Mouse (Mus musculus): Measurements from ENCODE around the gene Cdk19. TPM values are rescaled to one million over a fixed set of nuclear protein-coding genes. Genes with fewer than 3 reads are reported as not detected.
A peak's percentile ranks its signal among the peaks of the same experiment; 100 is the strongest.

Cdk19 gene
- polyA plus RNA-seq, 1 experiment from 2014 or later = 2.7 TPM

DNA sequence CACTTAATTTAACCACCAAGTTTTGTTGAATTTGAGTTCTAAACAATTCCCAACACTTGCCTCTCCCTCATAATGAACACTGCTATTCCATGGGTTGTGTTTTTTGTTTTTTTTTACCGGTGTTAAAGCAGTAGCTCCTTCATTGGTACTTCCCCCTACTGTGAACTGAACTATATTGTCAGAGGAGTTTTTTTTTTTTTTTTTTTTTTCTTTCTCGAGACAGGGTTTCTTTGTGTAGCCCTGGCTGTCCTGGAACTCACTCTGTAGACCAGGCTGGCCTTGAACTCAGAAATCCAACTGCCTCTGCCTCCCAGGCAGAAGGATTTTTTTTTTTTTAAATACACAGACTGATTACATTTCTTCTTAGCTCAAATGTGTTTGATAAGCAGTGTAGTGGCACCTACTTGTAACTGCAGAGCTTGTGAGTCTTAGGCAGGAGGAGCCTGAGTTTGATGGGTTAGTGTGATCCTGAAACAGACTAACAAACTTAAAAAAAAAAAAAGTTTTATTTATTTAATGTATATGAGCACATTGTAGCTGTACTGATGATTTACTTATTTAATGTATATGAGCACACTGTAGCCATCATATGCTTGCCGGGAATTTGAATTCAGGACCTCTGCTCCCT is 7.5 kb downstream of the Cdk19 start:
- H3K36me3 ChIP-seq (ENCODE audit: control insufficient read depth, insufficient read depth) = no peaks in the 10 kb centered on the region
- no peak overlapping the region for H3K9ac ChIP-seq (ENCODE audit: low read depth, low read length)
- H3K4me3 ChIP-seq (ENCODE audit: low read depth, low read length) = no peak overlapping the region
- no peak for ATAC-seq (ENCODE audit: low read depth)
- peaks cover 19% of the 10 kb centered on the region for H3K4me1 ChIP-seq (ENCODE audit: control insufficient read depth, low read depth, low read length)
- no peak overlapping the region for H3K4me2 ChIP-seq (ENCODE audit: low read depth, low read length)
- H3K9me3 ChIP-seq (replicated peaks; ENCODE audit: control insufficient read depth, low read length) = no peaks in the 10 kb centered on the region
- no peaks in the 10 kb centered on the region for H3K27me3 ChIP-seq (ENCODE audit: control insufficient read depth, insufficient read depth, low read depth, low read length)
- no peak overlapping the region for H3K27ac ChIP-seq (ENCODE audit: low read length)
- 71% methylated on average over 3 of the region's 3 CpGs for WGBS (ENCODE audit: insufficient replicate concordance)

DNA sequence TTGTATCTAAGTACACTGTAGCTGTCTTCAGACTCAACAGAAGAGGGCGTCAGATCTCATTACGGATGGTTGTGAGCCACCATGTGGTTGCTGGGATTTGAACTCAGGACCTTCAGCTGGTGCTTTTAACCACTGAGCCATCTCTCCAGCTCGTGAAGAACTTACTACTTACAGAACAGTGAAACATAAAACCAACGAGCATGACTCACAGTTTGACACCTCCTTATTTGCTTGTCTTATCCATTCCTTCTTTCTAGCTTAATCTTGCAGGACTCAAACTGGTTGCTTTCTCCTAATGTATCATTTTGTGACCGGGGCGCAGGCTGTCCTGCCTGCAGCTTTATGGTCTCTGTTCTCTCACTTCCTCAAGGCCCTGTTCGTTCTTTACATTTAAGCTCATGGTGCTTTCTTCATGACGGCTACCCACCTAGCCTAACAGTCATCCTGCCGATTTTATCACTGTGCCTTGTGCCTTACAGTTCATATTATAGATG is 8.1 kb downstream of the Cdk19 start:
- H3K36me3 ChIP-seq (ENCODE audit: control insufficient read depth, insufficient read depth) = no peaks in the 10 kb centered on the region
- peaks cover 19% of the 10 kb centered on the region for H3K4me1 ChIP-seq (ENCODE audit: control insufficient read depth, low read depth, low read length)
- H3K27ac ChIP-seq (ENCODE audit: low read length) = peak overlapping the region; percentile 100
- H3K9ac ChIP-seq (ENCODE audit: low read depth, low read length) = peak overlapping the region; percentile 72
- WGBS (ENCODE audit: insufficient replicate concordance) = 49% methylated on average over 9 of the region's 9 CpGs
- ATAC-seq (ENCODE audit: low read depth) = no peak
- H3K4me3 ChIP-seq (ENCODE audit: low read depth, low read length) = peak overlapping the region; percentile 97
- H3K9me3 ChIP-seq (replicated peaks; ENCODE audit: control insufficient read depth, low read length) = no peaks in the 10 kb centered on the region
- peak overlapping the region; percentile 84 for H3K4me2 ChIP-seq (ENCODE audit: low read depth, low read length)
- H3K27me3 ChIP-seq (ENCODE audit: control insufficient read depth, insufficient read depth, low read depth, low read length) = no peaks in the 10 kb centered on the region

DNA sequence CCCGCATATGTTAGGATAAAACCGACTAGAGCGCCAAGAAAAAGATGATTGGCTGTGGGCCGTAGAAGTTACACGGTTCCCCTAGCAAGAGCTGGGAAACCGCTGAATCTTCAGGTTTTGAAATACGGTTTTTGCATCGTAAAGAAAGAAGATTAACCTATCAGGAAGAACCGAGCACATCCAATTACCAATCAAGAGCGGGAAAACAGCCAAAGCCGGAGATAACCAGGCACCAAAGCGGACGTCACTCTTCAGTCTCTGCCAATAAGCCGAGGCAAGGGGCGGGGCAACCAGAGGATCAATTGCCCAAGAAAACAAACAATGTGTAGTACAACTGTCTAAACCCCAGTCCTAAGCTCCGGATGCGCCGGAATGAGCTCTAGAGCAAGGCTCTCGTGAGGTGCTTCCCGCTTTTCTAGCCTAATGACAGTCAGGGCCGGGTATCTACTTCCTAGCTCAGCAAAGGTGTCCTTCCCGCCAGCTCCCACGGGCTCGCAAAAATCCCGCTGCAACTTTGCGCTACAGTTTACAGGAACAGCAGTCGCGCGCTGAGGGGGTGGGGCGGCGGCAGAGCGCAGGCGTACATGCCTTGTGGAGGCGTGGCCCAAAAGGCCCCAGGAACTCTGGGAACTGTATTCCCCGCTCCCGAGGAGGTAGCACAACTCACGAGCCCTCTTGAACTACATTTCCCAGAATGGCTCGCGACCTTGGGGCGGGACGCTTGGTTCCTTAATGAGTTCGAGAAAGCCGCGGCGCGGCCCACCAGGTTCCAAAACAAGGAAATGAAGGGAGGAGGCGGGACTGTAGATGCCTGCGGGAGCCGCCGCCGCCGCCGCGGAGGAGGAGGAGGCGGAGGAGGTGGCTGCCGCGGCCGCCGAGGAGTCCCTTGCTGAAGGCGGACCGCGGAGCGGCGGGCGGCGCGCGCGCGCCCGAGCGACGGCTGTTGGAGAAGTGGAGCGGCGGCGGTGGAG is 9.5 kb downstream of the Cdk19 start:
- H3K4me2 ChIP-seq (ENCODE audit: low read depth, low read length) = peak overlapping the region; percentile 89
- WGBS (ENCODE audit: insufficient replicate concordance) = under 1% methylated on average over 69 of the region's 76 CpGs
- H3K4me1 ChIP-seq (ENCODE audit: control insufficient read depth, low read depth, low read length) = peaks cover 19% of the 10 kb centered on the region
- H3K27me3 ChIP-seq (ENCODE audit: control insufficient read depth, insufficient read depth, low read depth, low read length) = no peaks in the 10 kb centered on the region
- peak overlapping the region; percentile 97 for H3K4me3 ChIP-seq (ENCODE audit: low read depth, low read length)
- peak overlapping the region; percentile 96 for H3K9ac ChIP-seq (ENCODE audit: low read depth, low read length)
- H3K27ac ChIP-seq (ENCODE audit: low read length) = peak overlapping the region; percentile 100
- H3K9me3 ChIP-seq (replicated peaks; ENCODE audit: control insufficient read depth, low read length) = no peaks in the 10 kb centered on the region
- peak; percentile 95 for ATAC-seq (ENCODE audit: low read depth)
- no peaks in the 10 kb centered on the region for H3K36me3 ChIP-seq (ENCODE audit: control insufficient read depth, insufficient read depth)

DNA sequence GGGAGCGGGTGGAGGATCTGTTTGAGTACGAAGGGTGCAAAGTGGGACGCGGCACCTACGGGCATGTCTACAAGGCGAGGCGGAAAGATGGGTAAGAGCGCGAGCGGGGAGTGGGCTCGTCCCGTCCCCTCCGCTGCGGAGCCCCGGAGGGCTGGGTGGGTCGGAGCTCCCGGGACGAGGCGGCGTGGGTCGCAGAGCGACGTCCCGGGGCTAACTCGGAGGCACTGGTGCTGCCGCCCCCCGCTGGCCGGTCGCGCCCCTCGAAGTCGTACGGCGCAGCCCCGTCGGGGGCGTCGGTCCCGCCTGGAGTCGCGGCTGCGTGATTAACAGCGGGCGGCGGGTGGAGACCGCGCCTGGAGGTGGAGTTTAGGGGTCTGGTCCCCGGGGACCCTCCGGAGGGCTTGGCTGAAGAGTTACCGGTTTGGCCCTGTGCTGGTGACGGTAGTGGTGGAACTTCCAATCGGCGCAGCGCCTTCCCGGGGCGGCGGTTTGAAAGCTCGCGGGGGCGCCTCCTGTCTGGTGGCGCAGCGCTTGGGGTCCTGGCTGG is 10.3 kb downstream of the Cdk19 start:
- Histone ChIP-seq H3K9me3 (replicated peaks; ENCODE audit: control insufficient read depth, low read length) (no peaks in the 10 kb centered on the region), H3K4me3 (ENCODE audit: low read depth, low read length) (peak overlapping the region; percentile 97), H3K9ac (ENCODE audit: low read depth, low read length) (peak overlapping the region; percentile 96), H3K27me3 (ENCODE audit: control insufficient read depth, insufficient read depth, low read depth, low read length) (no peaks in the 10 kb centered on the region), H3K4me2 (ENCODE audit: low read depth, low read length) (peak overlapping the region; percentile 89), H3K36me3 (ENCODE audit: control insufficient read depth, insufficient read depth) (no peaks in the 10 kb centered on the region), H3K4me1 (ENCODE audit: control insufficient read depth, low read depth, low read length) (peaks cover 19% of the 10 kb centered on the region), H3K27ac (ENCODE audit: low read length) (peak overlapping the region; percentile 100)
- no peak for ATAC-seq (ENCODE audit: low read depth)
- WGBS (ENCODE audit: insufficient replicate concordance) = under 1% methylated on average over 62 of the region's 62 CpGs

DNA sequence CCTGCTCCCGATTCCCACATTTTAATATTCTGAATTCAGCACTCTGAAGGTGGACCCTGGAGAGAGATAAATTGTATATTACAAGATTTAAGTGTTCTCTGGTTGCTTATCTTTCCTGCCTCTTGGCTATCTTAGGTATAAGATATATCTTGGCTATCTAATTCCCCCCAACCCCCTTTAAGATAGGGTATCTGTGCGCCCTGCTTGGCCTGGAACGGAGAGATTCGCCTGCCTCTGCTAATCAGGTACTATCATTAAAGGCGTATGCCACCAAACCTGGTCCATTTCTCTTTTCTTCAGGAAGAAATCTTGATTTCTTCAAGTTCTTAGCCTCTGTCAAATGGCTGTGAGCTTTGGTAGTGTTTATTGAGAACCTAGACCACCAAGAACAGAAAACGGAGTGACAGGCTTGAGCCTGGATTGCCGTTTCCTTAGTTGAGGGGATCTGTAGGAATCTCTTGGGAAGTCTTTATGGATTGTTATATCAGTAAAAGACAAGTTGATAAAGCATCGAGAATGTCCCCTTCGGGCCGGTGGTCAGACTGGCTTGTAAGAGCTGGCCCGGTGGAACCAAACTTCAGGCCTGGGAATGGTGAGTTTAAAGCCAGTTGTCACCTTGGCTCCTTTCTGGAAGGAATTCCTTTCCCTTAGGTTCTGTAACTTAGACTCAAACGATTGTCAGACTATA is 11.0 kb downstream of the Cdk19 start:
- Histone ChIP-seq H3K9me3 (replicated peaks; ENCODE audit: control insufficient read depth, low read length) (no peaks in the 10 kb centered on the region), H3K27me3 (ENCODE audit: control insufficient read depth, insufficient read depth, low read depth, low read length) (no peaks in the 10 kb centered on the region), H3K4me2 (ENCODE audit: low read depth, low read length) (peak overlapping the region; percentile 89), H3K27ac (ENCODE audit: low read length) (no peak overlapping the region; the same call in 1 of the 2 replicates), H3K4me3 (ENCODE audit: low read depth, low read length) (peak overlapping the region; percentile 97), H3K4me1 (ENCODE audit: control insufficient read depth, low read depth, low read length) (peaks cover 19% of the 10 kb centered on the region), H3K36me3 (ENCODE audit: control insufficient read depth, insufficient read depth) (no peaks in the 10 kb centered on the region), H3K9ac (ENCODE audit: low read depth, low read length) (peak overlapping the region; percentile 96)
- no peak for ATAC-seq (ENCODE audit: low read depth)
- WGBS (ENCODE audit: insufficient replicate concordance) = 39% methylated on average over 12 of the region's 12 CpGs

DNA sequence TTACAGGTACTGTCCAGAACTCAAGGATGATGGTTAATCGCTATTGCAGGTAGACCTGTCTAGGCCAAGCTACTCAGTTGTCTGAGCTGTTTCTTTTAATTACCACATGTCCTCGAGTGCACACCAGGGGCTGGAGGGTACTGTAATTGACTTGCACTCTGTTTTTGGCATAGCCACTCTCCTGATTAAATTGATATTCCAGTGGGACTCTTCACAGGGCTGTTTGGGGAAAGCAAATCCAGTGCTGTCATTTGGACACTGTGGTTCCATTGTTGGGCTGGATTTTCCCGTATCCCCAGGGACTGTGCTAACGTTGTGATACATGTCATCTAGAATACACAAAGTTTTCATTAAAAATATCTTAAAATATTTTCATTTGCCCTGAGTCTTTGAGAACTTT is 11.8 kb downstream of the Cdk19 start:
- Histone ChIP-seq H3K9me3 (replicated peaks; ENCODE audit: control insufficient read depth, low read length) (no peaks in the 10 kb centered on the region), H3K4me3 (ENCODE audit: low read depth, low read length) (no peak overlapping the region), H3K27ac (ENCODE audit: low read length) (no peak overlapping the region), H3K27me3 (ENCODE audit: control insufficient read depth, insufficient read depth, low read depth, low read length) (no peaks in the 10 kb centered on the region), H3K4me1 (ENCODE audit: control insufficient read depth, low read depth, low read length) (peaks cover 19% of the 10 kb centered on the region), H3K4me2 (ENCODE audit: low read depth, low read length) (no peak overlapping the region), H3K9ac (ENCODE audit: low read depth, low read length) (no peak overlapping the region; the same call in 1 of the 2 replicates), H3K36me3 (ENCODE audit: control insufficient read depth, insufficient read depth) (no peaks in the 10 kb centered on the region)
- 79% methylated on average over 4 of the region's 4 CpGs for WGBS (ENCODE audit: insufficient replicate concordance)
- ATAC-seq (ENCODE audit: low read depth) = no peak

DNA sequence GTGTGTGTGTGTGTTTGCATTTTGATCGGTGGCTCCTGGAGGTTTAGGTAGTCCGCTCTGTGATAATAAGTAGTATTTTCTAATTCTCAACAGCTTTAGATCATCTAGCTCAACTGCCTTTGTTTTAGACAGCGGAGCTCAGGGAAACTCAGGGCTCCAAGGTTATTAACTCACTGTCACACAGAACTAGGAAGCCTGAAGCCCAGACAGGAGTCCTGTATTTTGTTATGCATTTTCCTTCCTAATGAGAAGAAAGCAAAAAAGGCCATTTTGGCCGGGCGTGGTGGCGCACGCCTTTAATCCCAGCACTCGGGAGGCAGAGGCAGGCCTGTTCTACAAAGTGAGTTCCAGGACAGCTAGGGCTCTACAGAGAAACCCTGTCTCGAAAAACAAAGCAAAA is 14.7 kb downstream of the Cdk19 start:
- 79% methylated on average over 9 of the region's 9 CpGs for WGBS (ENCODE audit: insufficient replicate concordance)
- no peak overlapping the region for H3K4me2 ChIP-seq (ENCODE audit: low read depth, low read length)
- H3K9me3 ChIP-seq (replicated peaks; ENCODE audit: control insufficient read depth, low read length) = no peaks in the 10 kb centered on the region
- H3K9ac ChIP-seq (ENCODE audit: low read depth, low read length) = no peak overlapping the region
- peaks cover 12% of the 10 kb centered on the region for H3K4me1 ChIP-seq (ENCODE audit: control insufficient read depth, low read depth, low read length)
- H3K27ac ChIP-seq (ENCODE audit: low read length) = no peak overlapping the region
- no peaks in the 10 kb centered on the region for H3K27me3 ChIP-seq (ENCODE audit: control insufficient read depth, insufficient read depth, low read depth, low read length)
- no peaks in the 10 kb centered on the region for H3K36me3 ChIP-seq (ENCODE audit: control insufficient read depth, insufficient read depth)
- H3K4me3 ChIP-seq (ENCODE audit: low read depth, low read length) = no peak overlapping the region
- ATAC-seq (ENCODE audit: low read depth) = no peak

DNA sequence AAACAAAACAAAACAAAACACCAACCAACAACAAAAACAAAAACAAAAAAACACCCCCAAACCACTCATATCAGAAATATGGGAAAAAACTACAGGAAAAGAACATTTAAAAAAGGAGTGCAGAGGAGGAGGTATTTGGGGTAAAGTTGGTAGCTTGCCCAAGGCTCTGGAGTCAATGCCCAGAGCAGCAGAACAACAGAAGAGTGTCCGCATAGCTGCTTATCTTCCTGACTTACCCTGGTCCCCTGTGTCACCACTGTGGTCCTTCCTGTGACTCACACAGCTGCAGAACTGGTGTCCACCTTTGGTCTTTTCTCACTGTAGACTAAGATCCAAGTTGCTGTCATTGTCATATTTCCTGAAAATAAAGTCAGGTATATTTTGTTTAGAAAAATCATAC is 15.2 kb downstream of the Cdk19 start:
- Histone ChIP-seq H3K4me1 (ENCODE audit: control insufficient read depth, low read depth, low read length) (peaks cover 12% of the 10 kb centered on the region), H3K36me3 (ENCODE audit: control insufficient read depth, insufficient read depth) (no peaks in the 10 kb centered on the region), H3K27me3 (ENCODE audit: control insufficient read depth, insufficient read depth, low read depth, low read length) (no peaks in the 10 kb centered on the region), H3K27ac (ENCODE audit: low read length) (no peak overlapping the region), H3K4me2 (ENCODE audit: low read depth, low read length) (no peak overlapping the region), H3K4me3 (ENCODE audit: low read depth, low read length) (no peak overlapping the region), H3K9ac (ENCODE audit: low read depth, low read length) (no peak overlapping the region), H3K9me3 (replicated peaks; ENCODE audit: control insufficient read depth, low read length) (no peaks in the 10 kb centered on the region)
- 48% methylated on average over 1 of the region's 1 CpGs for WGBS (ENCODE audit: insufficient replicate concordance)
- no peak for ATAC-seq (ENCODE audit: low read depth)

Measured in liver, embryonic 16.5 days (tissue).